Mouse (Mus musculus) E14TG2a.4 (cell line): ENCODE data around the gene Gprin2.

Experiments used
- H3K27me3 ChIP-seq: 2 replicates; pipeline ENCODE4 v1.6.1; 2014; ENCODE audit warnings: low read length, control low read depth; ENCODE audit not compliant: insufficient read depth
- H3K36me3 ChIP-seq: 2 replicates; pipeline ENCODE4 v1.6.1; 2014; ENCODE audit warnings: low read length, control low read depth; ENCODE audit not compliant: insufficient read depth
- H3K4me1 ChIP-seq: replicated peaks from 2 replicates; pipeline ENCODE4 v1.6.1; 2014; ENCODE audit warnings: low read depth, low read length, control low read depth
- H3K4me3 ChIP-seq: replicated peaks from 2 replicates; pipeline ENCODE4 v1.5.1; 2014; ENCODE audit warnings: mild to moderate bottlenecking, low read length
- H3K9me3 ChIP-seq: 2 replicates; pipeline ENCODE4 v1.6.1; 2014; ENCODE audit warnings: low read length, control low read depth
- CTCF ChIP-seq: conservative IDR thresholded peaks from 2 replicates; pipeline ENCODE4 v1.5.1; 2014; ENCODE audit warnings: low read length
- NANOG ChIP-seq: IDR thresholded peaks from 2 replicates; pipeline ENCODE4 v1.6.1; 2014; ENCODE audit warnings: borderline replicate concordance, low read length, mixed read lengths
- POU5F1 ChIP-seq: IDR thresholded peaks from 2 replicates; pipeline ENCODE4 v1.6.1; 2014; ENCODE audit warnings: low read length, borderline replicate concordance

Gprin2 gene

GRCm38 (mm10) chr14:34142915-34143314, 58.5 kb downstream of the Gprin2 start:
- TF ChIP-seq CTCF (no peak), NANOG (no peak), POU5F1 (no peak)
- Histone ChIP-seq H3K4me1 (no peaks in the 10 kb centered on the region), H3K36me3 (no peaks in the 10 kb centered on the region), H3K4me3 (no peak overlapping the region), H3K27me3 (no peaks in the 10 kb centered on the region), H3K9me3 (no peaks in the 10 kb centered on the region)

- Histone ChIP-seq H3K4me3 (no peak overlapping the region), H3K27me3 (no peaks in the 10 kb centered on the region), H3K4me1 (no peaks in the 10 kb centered on the region), H3K9me3 (no peaks in the 10 kb centered on the region), H3K36me3 (no peaks in the 10 kb centered on the region)
- no peak for TF ChIP-seq CTCF
- no peak for TF ChIP-seq POU5F1
- no peak for TF ChIP-seq NANOG
These were observed 59.1 kb downstream of the Gprin2 start for GRCm38 (mm10) chr14:34142316-34142715.

DNA sequence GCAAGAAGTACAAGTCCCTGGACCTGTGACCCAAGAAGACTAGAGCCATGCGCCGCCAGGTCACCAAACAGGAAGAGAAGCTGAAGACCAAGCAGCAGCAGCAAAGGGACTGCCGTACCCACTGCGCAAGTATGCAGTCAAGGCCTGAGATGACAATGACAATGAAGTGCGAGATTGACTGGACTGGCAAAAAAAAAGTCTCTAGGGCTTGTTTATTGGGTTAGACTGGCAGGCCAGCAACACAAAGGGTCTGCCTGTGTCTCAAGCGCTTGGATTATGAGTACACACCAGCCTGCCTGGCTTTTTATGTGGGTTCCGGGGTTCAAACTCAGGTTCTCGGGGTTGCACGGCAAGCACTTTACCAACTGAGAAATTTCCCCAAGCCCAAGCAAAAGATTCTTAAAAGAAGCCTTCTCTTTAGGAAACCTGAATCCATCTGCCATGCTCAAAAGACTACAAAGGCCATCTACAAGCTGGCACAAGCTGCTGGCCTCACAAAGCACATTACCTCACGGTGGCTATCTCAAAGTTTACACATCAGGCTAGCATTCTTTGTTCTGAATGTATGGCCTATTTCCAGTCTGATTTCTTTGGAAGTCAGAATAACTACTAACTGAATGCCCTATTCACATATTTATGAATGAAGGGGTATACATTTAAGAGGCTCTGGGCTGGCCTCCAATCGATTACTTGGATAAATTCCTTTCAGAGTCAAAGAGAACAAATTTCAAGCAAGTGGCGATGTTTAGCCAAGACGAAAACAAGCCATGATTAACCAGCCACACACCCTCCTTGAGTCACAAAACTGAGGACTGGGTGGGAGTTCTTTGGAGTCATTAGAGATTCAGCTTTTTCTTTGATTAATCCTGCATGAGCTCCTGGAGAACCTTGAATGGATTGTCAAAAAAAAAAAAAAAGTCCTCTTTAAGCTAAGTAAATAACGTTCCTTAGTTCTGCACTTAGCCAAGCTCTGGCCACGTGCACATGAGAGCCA, 61.5 kb downstream of the Gprin2 start:
- no peak overlapping the region for H3K4me3 ChIP-seq
- no peaks in the 10 kb centered on the region for H3K27me3 ChIP-seq
- TF ChIP-seq POU5F1 (no peak), NANOG (no peak), CTCF (no peak)
- H3K4me1 ChIP-seq: no peaks in the 10 kb centered on the region
- H3K36me3 ChIP-seq: no peaks in the 10 kb centered on the region
- H3K9me3 ChIP-seq: no peaks in the 10 kb centered on the region
